Mouse (Mus musculus) heart, embryonic 16.5 days (tissue): ENCODE measurements around the gene Il16. TPM values are rescaled to one million over a fixed set of nuclear protein-coding genes. Genes with fewer than 3 reads are reported as not detected.

Experiments
- ATAC-seq: fragments of 200-750 bp; cut with Nextera tagmentation; replicated peaks from 2 replicates; pipeline ENCODE4 v1.8.0; 2017; ENCODE audit warnings: moderate number of reproducible peaks; ENCODE audit not compliant: insufficient read depth, low FRiP score; ENCODE audit errors: extremely low read depth
- H3K27ac ChIP-seq: fragments of 300-500 bp; sonication (generic); 2 replicates; pipeline ENCODE4 v1.5.1; 2014; ENCODE audit warnings: mild to moderate bottlenecking, low read length, control low read depth, moderate library complexity
- H3K27me3 ChIP-seq: fragments of 300-500 bp; sonication (generic); 2 replicates; pipeline ENCODE4 v1.6.1; 2014; ENCODE audit warnings: low read length, mixed read lengths; ENCODE audit not compliant: control insufficient read depth, insufficient read depth
- H3K36me3 ChIP-seq: fragments of 300-500 bp; sonication (generic); 2 replicates; pipeline ENCODE4 v1.6.1; 2014; ENCODE audit not compliant: control insufficient read depth, insufficient read depth
- H3K4me1 ChIP-seq: fragments of 300-500 bp; sonication (generic); 2 replicates; pipeline ENCODE4 v1.6.1; 2014; ENCODE audit warnings: low read length, mixed read lengths; ENCODE audit not compliant: control insufficient read depth, insufficient read depth
- H3K4me2 ChIP-seq: fragments of 300-500 bp; sonication (generic); 2 replicates; pipeline ENCODE4 v1.6.1; 2014; ENCODE audit warnings: low read depth, mild to moderate bottlenecking, control low read depth, low read length
- H3K4me3 ChIP-seq: fragments of 300-500 bp; sonication (generic); 2 replicates; pipeline ENCODE4 v1.5.1; 2014; ENCODE audit warnings: mild to moderate bottlenecking, control low read depth, low read length
- H3K9ac ChIP-seq: fragments of 300-500 bp; sonication (generic); 2 replicates; pipeline ENCODE4 v1.6.1; 2014; ENCODE audit warnings: low read length, control low read depth
- H3K9me3 ChIP-seq: fragments of 300-500 bp; sonication (generic); replicated peaks from 2 replicates; pipeline ENCODE4 v1.6.1; 2016; ENCODE audit warnings: low read length; ENCODE audit not compliant: control insufficient read depth
- WGBS: fragments of 180-500 bp; shearing (Covaris S2); extraction: QIAGEN DNeasy Blood & Tissue Kit; methylation state at CpG from one replicate; pipeline ENCODE4 v1.1.7; 2014; 5-methylcytosine and 5-hydroxymethylcytosine counted together
- polyA plus RNA-seq: library from polyadenylated mRNA; unstranded; fragments of >200 nt; fragmentation: Nextera tagmentation; extraction: Ambion mirVana; gene quantifications from 2 replicates; pipeline ENCODE4 v1.2.1, GENCODE M21; 2015

Gene Il16
- polyA plus RNA-seq, 1 experiment from 2014 or later: 12.0 TPM

DNA sequence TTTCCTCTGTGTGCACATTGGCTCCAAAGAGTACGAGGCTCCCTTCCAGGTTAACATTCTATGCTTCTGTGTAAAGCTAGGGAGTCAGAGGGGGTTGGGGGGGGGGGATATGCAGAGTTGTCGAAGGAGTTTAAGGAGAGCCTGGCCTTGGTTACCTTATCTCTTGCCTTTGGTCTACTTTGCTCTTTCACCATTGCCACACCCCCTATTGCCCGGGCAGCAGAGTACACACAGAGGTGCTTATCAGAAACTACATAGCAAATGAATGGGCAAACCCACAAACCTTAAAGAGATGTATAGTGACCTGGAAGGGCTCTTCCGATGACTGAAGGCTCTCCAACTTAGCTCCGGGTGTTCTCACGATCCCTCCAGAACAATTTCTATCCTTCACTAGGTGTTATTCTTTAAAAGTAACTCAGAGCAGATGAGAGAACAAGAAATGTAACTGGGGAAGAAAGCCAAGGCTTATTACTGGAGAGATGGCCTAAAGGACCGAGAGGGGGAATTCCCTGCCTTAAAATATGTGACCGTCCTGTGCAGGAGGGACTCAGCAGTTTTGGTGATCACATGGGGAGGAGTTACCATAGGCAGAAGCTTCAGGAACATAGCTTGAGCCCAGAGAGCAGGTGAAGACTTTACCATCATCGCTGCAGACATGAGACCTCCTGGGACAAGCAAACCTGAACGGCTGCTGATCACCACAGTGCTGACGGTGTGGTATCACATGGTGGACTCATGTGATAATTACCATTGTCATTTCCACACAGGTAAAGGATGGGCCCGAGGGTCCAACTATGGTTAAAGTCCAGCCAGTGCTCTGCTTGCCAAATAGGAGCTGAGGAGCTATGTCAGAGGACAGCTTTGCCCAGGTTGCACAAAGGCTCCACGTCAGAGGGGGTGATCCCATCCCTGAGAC, 146.3 kb downstream of the Il16 start:
- H3K4me2 ChIP-seq: no peak overlapping the region
- H3K36me3 ChIP-seq: no peaks in the 10 kb centered on the region
- 62% methylated on average over 13 of the region's 13 CpGs for WGBS
- H3K9ac ChIP-seq: no peak overlapping the region
- no peaks in the 10 kb centered on the region for H3K4me1 ChIP-seq
- H3K9me3 ChIP-seq: no peaks in the 10 kb centered on the region
- no peak overlapping the region for H3K27ac ChIP-seq
- H3K27me3 ChIP-seq: no peaks in the 10 kb centered on the region
- H3K4me3 ChIP-seq: no peak overlapping the region
- ATAC-seq: no peak

GRCm38 (mm10) chr7:83597063-83597462, 148.5 kb downstream of the Il16 start:
- Histone ChIP-seq H3K27me3 (no peaks in the 10 kb centered on the region), H3K4me3 (no peak overlapping the region), H3K4me2 (no peak overlapping the region), H3K9me3 (no peaks in the 10 kb centered on the region), H3K36me3 (no peaks in the 10 kb centered on the region), H3K27ac (no peak overlapping the region), H3K9ac (no peak overlapping the region), H3K4me1 (no peaks in the 10 kb centered on the region)
- WGBS: 82% methylated on average over 3 of the region's 3 CpGs
- no peak for ATAC-seq

DNA sequence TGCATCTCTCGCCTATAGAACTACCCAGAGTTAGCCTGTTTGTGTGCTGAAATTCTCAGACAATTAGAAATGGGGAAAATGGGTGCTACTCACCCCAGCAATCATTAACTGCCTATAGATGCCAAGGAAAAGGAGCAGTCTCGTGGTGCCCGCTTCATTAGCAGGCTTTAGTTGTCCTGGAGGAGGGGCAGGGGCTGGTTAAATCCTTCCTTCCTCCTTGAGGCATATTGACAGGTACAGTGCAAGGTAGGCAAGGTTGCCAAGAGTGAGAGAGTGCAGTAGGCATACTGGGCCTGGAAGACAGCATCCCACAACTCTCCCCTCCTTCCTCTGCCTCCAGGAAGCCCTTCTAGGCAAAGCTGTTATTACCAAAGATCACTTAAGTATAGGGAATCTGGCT, 151.5 kb downstream of the Il16 start:
- no peak overlapping the region for H3K27ac ChIP-seq
- H3K9ac ChIP-seq: no peak overlapping the region
- no peaks in the 10 kb centered on the region for H3K9me3 ChIP-seq
- WGBS: 87% methylated on average over 3 of the region's 3 CpGs
- H3K4me1 ChIP-seq: no peaks in the 10 kb centered on the region
- no peak for ATAC-seq
- H3K36me3 ChIP-seq: no peaks in the 10 kb centered on the region
- no peak overlapping the region for H3K4me2 ChIP-seq
- H3K27me3 ChIP-seq: no peaks in the 10 kb centered on the region
- no peak overlapping the region for H3K4me3 ChIP-seq

Other genes starting within 250 kb of the Il16 start
- gene Tmc3, start 160.8 kb downstream of the Il16 start, polyA plus RNA-seq: 0.99 and 1.4 TPM in 2 replicates
- gene Stard5, start 113.8 kb downstream of the Il16 start, polyA plus RNA-seq: 33.7 and 35.7 TPM in 2 replicates
- 1.8 and 2.8 TPM in 2 replicates for gene Cfap161, start 49.2 kb upstream of the Il16 start, polyA plus RNA-seq
- 8.4 and 10.1 TPM in 2 replicates for gene Tlnrd1, start 138.6 kb upstream of the Il16 start, polyA plus RNA-seq
- 66.7 and 84.9 TPM in 2 replicates for gene Mesd, start 138.7 kb upstream of the Il16 start, polyA plus RNA-seq